Mouse (Mus musculus) forebrain, embryonic 13.5 days (tissue): ENCODE results near the gene Pgrmc1. TPM values are rescaled to one million over a fixed set of nuclear protein-coding genes. Genes with fewer than 3 reads are reported as not detected.
A peak's percentile ranks its signal among the peaks of the same experiment; 100 is the strongest.
"Not testable (repeated sequence)": the region's sequence is repeated elsewhere in the genome, so short reads cannot be mapped to it uniquely, and the experiment has no call there.

ENCODE experiments used
- ATAC-seq: fragments of 200-750 bp; cut with Nextera tagmentation; 2 replicates; pipeline ENCODE4 v1.8.0; 2017
- H3K27ac ChIP-seq: fragments of 300-500 bp; sonication (generic); 2 replicates; pipeline ENCODE4 v1.5.1; 2015; ENCODE audit warnings: inconsistent platforms, mild to moderate bottlenecking, moderate library complexity
- H3K27me3 ChIP-seq: fragments of 300-500 bp; sonication (generic); 2 replicates; pipeline ENCODE4 v1.6.1; 2015; ENCODE audit warnings: mild to moderate bottlenecking, inconsistent platforms
- H3K36me3 ChIP-seq: fragments of 300-500 bp; sonication (generic); 2 replicates; pipeline ENCODE4 v1.6.1; 2015; ENCODE audit warnings: mild to moderate bottlenecking, inconsistent platforms; ENCODE audit not compliant: poor library complexity, severe bottlenecking
- H3K4me1 ChIP-seq: fragments of 300-500 bp; sonication (generic); 2 replicates; pipeline ENCODE4 v1.6.1; 2015; ENCODE audit warnings: inconsistent platforms
- H3K4me2 ChIP-seq: fragments of 300-500 bp; sonication (generic); 2 replicates; pipeline ENCODE4 v1.6.1; 2015; ENCODE audit warnings: inconsistent platforms, mild to moderate bottlenecking, moderate library complexity
- H3K4me3 ChIP-seq: fragments of 300-500 bp; sonication (generic); 2 replicates; pipeline ENCODE4 v1.5.1; 2015; ENCODE audit warnings: mild to moderate bottlenecking, inconsistent platforms
- H3K9ac ChIP-seq: fragments of 300-500 bp; sonication (generic); 2 replicates; pipeline ENCODE4 v1.6.1; 2015; ENCODE audit warnings: mild to moderate bottlenecking, inconsistent platforms
- H3K9me3 ChIP-seq: fragments of 300-500 bp; sonication (generic); replicated peaks from 2 replicates; pipeline ENCODE4 v1.6.1; 2016; ENCODE audit warnings: inconsistent platforms
- WGBS: fragments of 180-500 bp; shearing (Covaris S2); methylation state at CpG from one replicate; pipeline ENCODE4 v1.1.7; 2015; 5-methylcytosine and 5-hydroxymethylcytosine counted together
- polyA plus RNA-seq: library from polyadenylated mRNA; unstranded; fragments of >200 nt; fragmentation: Nextera tagmentation; extraction: Ambion mirVana; gene quantifications from 2 replicates; pipeline ENCODE4 v1.2.1, GENCODE M21; 2015

Pgrmc1 gene
- 430 and 475 TPM in 2 replicates for polyA plus RNA-seq

GRCm38 (mm10) chrX:36597707-36598389 is at the start of gene Pgrmc1:
TSS of gene Pgrmc1 (plus strand) at chrX:36598206.
- H3K4me1 ChIP-seq, result peaks cover 15% of the 10 kb centered on the region; the same call in 1 of the 2 replicates
- H3K4me3 ChIP-seq, result peak within 1 kb of the TSS; percentile 61
- peaks cover 1% of the 10 kb centered on the region; the same call in 1 of the 2 replicates for H3K36me3 ChIP-seq
- WGBS, result 32% methylated on average over 43 of the region's 45 CpGs
- H3K9me3 ChIP-seq, result no peaks in the 10 kb centered on the region
- peak within 1 kb of the TSS; percentile 67 for H3K4me2 ChIP-seq
- no peaks in the 10 kb centered on the region for H3K27me3 ChIP-seq
- ATAC-seq, result peak; percentile 95
- peak within 1 kb of the TSS; percentile 78 for H3K27ac ChIP-seq
- peak within 1 kb of the TSS; percentile 87 for H3K9ac ChIP-seq

GRCm38 (mm10) chrX:36548798-36549197 is 49.2 kb upstream of the Pgrmc1 start:
- Histone ChIP-seq H3K9me3 (no peaks in the 10 kb centered on the region), H3K27ac (no peak overlapping the region), H3K27me3 (no peaks in the 10 kb centered on the region), H3K4me1 (peaks cover 6% of the 10 kb centered on the region), H3K4me2 (no peak overlapping the region), H3K9ac (no peak overlapping the region), H3K36me3 (no peaks in the 10 kb centered on the region), H3K4me3 (no peak overlapping the region)
- ATAC-seq, result no peak
- 74% methylated on average over 5 of the region's 5 CpGs for WGBS

GRCm38 (mm10) chrX:36550906-36551305 is 47.1 kb upstream of the Pgrmc1 start:
- H3K4me2 ChIP-seq, result no peak overlapping the region
- WGBS, result 21% methylated on average over 5 of the region's 5 CpGs
- no peak overlapping the region for H3K9ac ChIP-seq
- H3K27me3 ChIP-seq, result no peaks in the 10 kb centered on the region
- ATAC-seq, result peak; percentile 62; the same call in 1 of the 2 replicates
- peaks cover 6% of the 10 kb centered on the region for H3K4me1 ChIP-seq
- no peaks in the 10 kb centered on the region for H3K9me3 ChIP-seq
- H3K4me3 ChIP-seq, result no peak overlapping the region
- H3K36me3 ChIP-seq, result no peaks in the 10 kb centered on the region
- peak overlapping the region; percentile 51; the same call in 1 of the 2 replicates for H3K27ac ChIP-seq

GRCm38 (mm10) chrX:36551351-36551750 is 46.7 kb upstream of the Pgrmc1 start:
- Histone ChIP-seq H3K4me2 (no peak overlapping the region), H3K27ac (peak overlapping the region; percentile 51; the same call in 1 of the 2 replicates), H3K4me3 (no peak overlapping the region), H3K4me1 (peaks cover 6% of the 10 kb centered on the region), H3K36me3 (no peaks in the 10 kb centered on the region), H3K9ac (no peak overlapping the region), H3K27me3 (no peaks in the 10 kb centered on the region), H3K9me3 (no peaks in the 10 kb centered on the region)
- 41% methylated on average over 6 of the region's 6 CpGs for WGBS
- ATAC-seq, result no peak

- 23% methylated on average over 5 of the region's 5 CpGs for WGBS
- no peaks in the 10 kb centered on the region for H3K36me3 ChIP-seq
- H3K4me3 ChIP-seq, result no peak overlapping the region
- H3K4me2 ChIP-seq, result no peak overlapping the region
- H3K4me1 ChIP-seq, result peaks cover 6% of the 10 kb centered on the region
- H3K27ac ChIP-seq, result 0 out of 2 replicates have a peak overlapping the region, but pooled peaks have one; percentile 31
- H3K27me3 ChIP-seq, result no peaks in the 10 kb centered on the region
- peak; percentile 74 for ATAC-seq
- no peak overlapping the region for H3K9ac ChIP-seq
- no peaks in the 10 kb centered on the region for H3K9me3 ChIP-seq
Observed at GRCm38 (mm10) chrX:36552055-36552587, 45.9 kb upstream of the Pgrmc1 start.

- no peak overlapping the region for H3K27ac ChIP-seq
- H3K27me3 ChIP-seq, result no peaks in the 10 kb centered on the region
- H3K4me1 ChIP-seq, result peaks cover 6% of the 10 kb centered on the region
- 78% methylated on average over 3 of the region's 3 CpGs for WGBS
- H3K36me3 ChIP-seq, result no peaks in the 10 kb centered on the region
- H3K9ac ChIP-seq, result no peak overlapping the region
- no peaks in the 10 kb centered on the region for H3K9me3 ChIP-seq
- no peak overlapping the region for H3K4me3 ChIP-seq
- ATAC-seq, result no peak
- no peak overlapping the region for H3K4me2 ChIP-seq
Observed at GRCm38 (mm10) chrX:36552715-36553114, 45.3 kb upstream of the Pgrmc1 start.

- not testable (repeated sequence) for ATAC-seq
- WGBS, result 66% methylated on average over 2 of the region's 2 CpGs
Observed at GRCm38 (mm10) chrX:36555196-36555595, 42.8 kb upstream of the Pgrmc1 start.

GRCm38 (mm10) chrX:36560170-36560569 is 37.8 kb upstream of the Pgrmc1 start:
- WGBS, result 87% methylated on average over 4 of the region's 4 CpGs
- no peaks in the 10 kb centered on the region for H3K27me3 ChIP-seq
- H3K4me3 ChIP-seq, result no peak overlapping the region
- no peaks in the 10 kb centered on the region for H3K4me1 ChIP-seq
- no peak overlapping the region for H3K9ac ChIP-seq
- no peak for ATAC-seq
- H3K4me2 ChIP-seq, result no peak overlapping the region
- no peaks in the 10 kb centered on the region for H3K36me3 ChIP-seq
- H3K9me3 ChIP-seq, result no peaks in the 10 kb centered on the region
- no peak overlapping the region for H3K27ac ChIP-seq

More at GRCm38 (mm10) chrX:36555196-36555595, 42.8 kb upstream of the Pgrmc1 start:
- H3K4me1 ChIP-seq, H3K9me3 ChIP-seq, H3K4me2 ChIP-seq, H3K27me3 ChIP-seq, H3K27ac ChIP-seq, H3K36me3 ChIP-seq, H3K9ac ChIP-seq, H3K4me3 ChIP-seq: not testable (repeated sequence)

GRCm38 (mm10) chrX:36561650-36562049 is 36.4 kb upstream of the Pgrmc1 start:
- no peak overlapping the region for H3K27ac ChIP-seq
- H3K4me3 ChIP-seq, result no peak overlapping the region
- no peaks in the 10 kb centered on the region for H3K4me1 ChIP-seq
- WGBS, result 23% methylated on average over 7 of the region's 7 CpGs
- no peaks in the 10 kb centered on the region for H3K9me3 ChIP-seq
- no peaks in the 10 kb centered on the region for H3K36me3 ChIP-seq
- no peaks in the 10 kb centered on the region for H3K27me3 ChIP-seq
- ATAC-seq, result 0 out of 2 replicates have a peak, but pooled peaks have one; percentile 13
- no peak overlapping the region for H3K9ac ChIP-seq
- no peak overlapping the region for H3K4me2 ChIP-seq

- no peak overlapping the region for H3K4me2 ChIP-seq
- no peak overlapping the region for H3K4me3 ChIP-seq
- no peaks in the 10 kb centered on the region for H3K36me3 ChIP-seq
- ATAC-seq, result no peak
- H3K9me3 ChIP-seq, result no peaks in the 10 kb centered on the region
- H3K27ac ChIP-seq, result no peak overlapping the region
- H3K4me1 ChIP-seq, result no peaks in the 10 kb centered on the region
- no peaks in the 10 kb centered on the region for H3K27me3 ChIP-seq
- no peak overlapping the region for H3K9ac ChIP-seq
- 20% methylated on average over 3 of the region's 3 CpGs for WGBS
Observed at GRCm38 (mm10) chrX:36562079-36562478, 35.9 kb upstream of the Pgrmc1 start.

- Histone ChIP-seq H3K27me3 (no peaks in the 10 kb centered on the region), H3K9ac (no peak overlapping the region), H3K9me3 (no peaks in the 10 kb centered on the region), H3K4me2 (no peak overlapping the region), H3K4me1 (no peaks in the 10 kb centered on the region), H3K27ac (peak overlapping the region; percentile 63), H3K36me3 (no peaks in the 10 kb centered on the region), H3K4me3 (no peak overlapping the region)
- peak; percentile 38; the same call in 1 of the 2 replicates for ATAC-seq
- 47% methylated on average over 1 of the region's 1 CpGs for WGBS
Observed at GRCm38 (mm10) chrX:36586629-36587303, 11.2 kb upstream of the Pgrmc1 start.
